ENCODE assay signal across 8 mouse cellular contexts in the genomic region with DNA sequence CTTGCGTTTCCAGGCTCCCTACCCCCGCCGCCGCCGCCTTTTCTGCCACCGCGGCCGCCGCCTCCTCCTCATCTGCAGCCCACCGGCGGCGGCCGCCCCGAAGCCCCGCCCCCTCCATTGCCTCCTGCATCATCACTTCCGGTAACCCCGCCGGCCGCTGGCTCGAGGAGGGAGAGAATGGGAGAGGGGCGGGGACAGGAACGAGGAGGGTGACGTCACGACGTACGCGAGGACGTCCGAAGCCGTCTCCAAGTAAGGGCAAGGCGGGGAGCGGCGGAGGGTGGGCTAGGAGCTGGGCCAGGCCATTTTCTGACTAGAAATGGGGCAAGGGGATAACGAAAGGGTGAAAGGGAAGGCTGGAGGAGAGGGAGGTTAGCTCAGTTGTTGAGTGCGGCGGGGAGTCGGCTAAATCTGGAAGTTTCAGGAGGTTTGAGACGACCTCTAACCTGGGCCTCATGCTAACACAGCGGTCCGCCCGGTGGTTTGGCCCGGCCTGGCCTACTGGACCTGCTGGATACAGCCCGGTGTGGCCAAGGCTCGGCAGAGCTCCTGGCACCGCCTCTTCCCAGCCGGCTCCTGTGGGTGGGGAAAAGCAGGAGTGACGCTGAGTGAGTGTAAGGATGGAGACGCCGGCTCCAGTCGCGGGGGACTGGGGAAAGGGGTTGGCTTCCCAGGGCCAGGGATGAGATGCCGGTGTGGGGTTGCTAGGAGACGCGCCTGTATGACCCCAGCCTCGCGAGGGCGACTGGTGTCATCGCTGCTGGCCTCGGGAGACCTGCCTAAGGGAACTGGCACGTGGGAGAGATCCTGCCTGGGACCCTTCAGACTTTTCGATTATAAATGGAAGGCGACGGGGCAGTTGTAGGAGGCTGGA. TPM values are rescaled to one million over a fixed set of nuclear protein-coding genes. Genes with fewer than 3 reads are reported as not detected.
A peak's percentile ranks its signal among the peaks of the same experiment; 100 is the strongest.
DNase-seq lines count a peak whose midpoint lies in the region; ATAC-seq and TF ChIP-seq lines count a peak whose summit lies in the region.

A gene (plus strand): TSS at position 223 of the 874 bp plus-strand sequence.
A gene (minus strand): TSS at position 660 of the 874 bp plus-strand sequence.

- DNase-seq in G1E (ENCODE audit: low spot score): peak; percentile 87
- DNase-seq in cerebellum, adult 18-20 months: peak; percentile 96 to 99
- peak; percentile 99 for DNase-seq in forebrain, postnatal 0 days
- DNase-seq in layer of hippocampus, adult 9-10 months (ENCODE audit: low spot score): peak; percentile 92
- DNase-seq in ovary, postnatal 10 days (ENCODE audit: low spot score): peak; percentile 92
- peak; percentile 97 to 98 for DNase-seq in thymus, postnatal 10 days (ENCODE audit: low spot score in 2 of 2)

- peaks cover 6% of the 10 kb centered on the region for H3K36me3 ChIP-seq in G1E (replicated peaks)
- no peaks in the 10 kb centered on the region for H3K36me3 ChIP-seq in forebrain, postnatal 0 days (ENCODE audit: insufficient read depth)
- no peaks in the 10 kb centered on the region for H3K36me3 ChIP-seq in lung, embryonic 16.5 days (ENCODE audit: control insufficient read depth, insufficient read depth, low read length)

- peak; percentile 96 for ATAC-seq in G1E (ENCODE audit: extremely low read depth, insufficient number of reproducible peaks, low FRiP score, poor library complexity, severe bottlenecking)
- ATAC-seq in forebrain, postnatal 0 days: peak; percentile 98
- peak; percentile 96 to 97 for ATAC-seq in hematopoietic stem cell, adult 5-6 weeks (replicated peaks in 1 of 2; ENCODE audit: insufficient read depth in 1 of 2, low FRiP score in 2 of 2, low TSS enrichment in 1 of 2, low read depth in 1 of 2, poor library complexity in 2 of 2, severe bottlenecking in 2 of 2)
- ATAC-seq in lung, embryonic 16.5 days (ENCODE audit: low read depth): peak; percentile 99

- peak within 1 kb of the TSS; percentile 93 for H3K9ac ChIP-seq in forebrain, postnatal 0 days
- H3K9ac ChIP-seq in lung, embryonic 16.5 days (ENCODE audit: low read length): peak within 1 kb of the TSS; percentile 89

- no peaks in the 10 kb centered on the region for H3K9me3 ChIP-seq in G1E (replicated peaks)
- no peaks in the 10 kb centered on the region for H3K9me3 ChIP-seq in forebrain, postnatal 0 days (ENCODE audit: low read length)
- H3K9me3 ChIP-seq in lung, embryonic 16.5 days (ENCODE audit: control insufficient read depth, low read length): no peaks in the 10 kb centered on the region

- H3K27me3 ChIP-seq in G1E (ENCODE audit: insufficient read depth, low read length): no peaks in the 10 kb centered on the region
- no peaks in the 10 kb centered on the region for H3K27me3 ChIP-seq in forebrain, postnatal 0 days (ENCODE audit: insufficient read depth, low read length)
- H3K27me3 ChIP-seq in lung, embryonic 16.5 days (ENCODE audit: control insufficient read depth, insufficient read depth, low read depth, low read length): no peaks in the 10 kb centered on the region

- peaks cover 45% of the 10 kb centered on the region for H3K4me1 ChIP-seq in G1E (ENCODE audit: insufficient read depth, low read depth, low read length)
- peaks cover 20% of the 10 kb centered on the region; the same call in 1 of the 2 replicates for H3K4me1 ChIP-seq in forebrain, postnatal 0 days (ENCODE audit: insufficient read depth)
- H3K4me1 ChIP-seq in lung, embryonic 16.5 days (replicated peaks; ENCODE audit: control insufficient read depth, insufficient read depth, low read length): peaks cover 17% of the 10 kb centered on the region

- H3K27ac ChIP-seq in forebrain, postnatal 0 days (ENCODE audit: low read depth, low read length): peak within 1 kb of the TSS; percentile 97
- peak within 1 kb of the TSS; percentile 95 for H3K27ac ChIP-seq in lung, embryonic 16.5 days (ENCODE audit: low read length)

- H3K4me3 ChIP-seq in G1E (ENCODE audit: low read depth, low read length): peak within 1 kb of the TSS; percentile 85
- H3K4me3 ChIP-seq in forebrain, postnatal 0 days (ENCODE audit: low read depth, low read length): peak within 1 kb of the TSS; percentile 76
- peak within 1 kb of the TSS; percentile 84 for H3K4me3 ChIP-seq in lung, embryonic 16.5 days (ENCODE audit: low read length)

- under 1% methylated on average over 61 of the region's 63 CpGs for WGBS in forebrain, postnatal 0 days
- WGBS in lung, embryonic 16.5 days: under 1% methylated on average over 63 of the region's 63 CpGs

- H3K4me2 ChIP-seq in forebrain, postnatal 0 days (ENCODE audit: low read depth): peak within 1 kb of the TSS; percentile 83
- H3K4me2 ChIP-seq in lung, embryonic 16.5 days (ENCODE audit: low read depth, low read length): peak within 1 kb of the TSS; percentile 92

- no peak for TF ChIP-seq CTCF in G1E (IDR thresholded peaks at IDR 0.05; ENCODE audit: low read depth, low read length)
- TF ChIP-seq CTCF in forebrain, postnatal 0 days (IDR thresholded peaks at IDR 0.05; ENCODE audit: low read depth): no peak

RNA-seq across cellular contexts. Expression of the first gene that starts in this region (rescaled TPM):
- total RNA-seq in G1E (2014; fragmentation: Nextera tagmentation) (2.4 and 2.5 TPM in 2 replicates), G1E (2017) (5.7 and 6.0 TPM in 2 replicates)
- 0.91 and 1.2 TPM in 2 replicates for polyA plus RNA-seq in G1E (2012)
- total RNA-seq in forebrain, postnatal 0 days (2014; rRNA removed): 22.3 and 23.0 TPM in 2 replicates
- 24.4 and 25.6 TPM in 2 replicates for polyA plus RNA-seq in forebrain, postnatal 0 days (2015; fragmentation: Nextera tagmentation; extraction: Ambion mirVana)
- 5.9 and 6.9 TPM in 2 replicates for total RNA-seq in hematopoietic stem cell, adult 5-6 weeks (2017)
- polyA plus RNA-seq in lung, embryonic 16.5 days (2015; fragmentation: Nextera tagmentation; extraction: Ambion mirVana): 5.8 and 6.6 TPM in 2 replicates

RNA-seq across cellular contexts. Expression of the second gene that starts in this region (rescaled TPM):
- total RNA-seq in G1E (2014; fragmentation: Nextera tagmentation) (8.9 and 9.4 TPM in 2 replicates), G1E (2017) (10.2 and 10.8 TPM in 2 replicates)
- polyA plus RNA-seq in G1E (2012): 4.4 and 8.9 TPM in 2 replicates
- 10.8 and 14.6 TPM in 2 replicates for total RNA-seq in forebrain, postnatal 0 days (2014; rRNA removed)
- 6.8 and 9.0 TPM in 2 replicates for polyA plus RNA-seq in forebrain, postnatal 0 days (2015; fragmentation: Nextera tagmentation; extraction: Ambion mirVana)
- total RNA-seq in hematopoietic stem cell, adult 5-6 weeks (2017): 9.3 and 10.8 TPM in 2 replicates
- polyA plus RNA-seq in lung, embryonic 16.5 days (2015; fragmentation: Nextera tagmentation; extraction: Ambion mirVana): 9.7 and 10.0 TPM in 2 replicates

Comparison
In these comparisons a context has a peak if more than half of its experiments do, and no peak if none do; other contexts are left out.
1. Peak in every context shown above with its lines: DNase-seq, ATAC-seq, H3K4me3 ChIP-seq and H3K27ac ChIP-seq.